Mouse (Mus musculus) cortical plate, adult 2 months (tissue): ENCODE data around the gene Ces1c.

Experiments used
- CTCF ChIP-seq: fragments of 200-500 bp; IDR thresholded peaks from 2 replicates; pipeline ENCODE4 v1.5.1; 2011; ENCODE audit warnings: mild to moderate bottlenecking, control low read depth, low read length; ENCODE audit not compliant: insufficient read depth; ENCODE audit errors: extremely low read depth
- POLR2A ChIP-seq: fragments of 200-500 bp; IDR thresholded peaks from 2 replicates; pipeline ENCODE4 v1.6.1; 2011; ENCODE audit warnings: mild to moderate bottlenecking, low read length, control low read depth; ENCODE audit not compliant: insufficient read depth; ENCODE audit errors: extremely low read depth

DNA sequence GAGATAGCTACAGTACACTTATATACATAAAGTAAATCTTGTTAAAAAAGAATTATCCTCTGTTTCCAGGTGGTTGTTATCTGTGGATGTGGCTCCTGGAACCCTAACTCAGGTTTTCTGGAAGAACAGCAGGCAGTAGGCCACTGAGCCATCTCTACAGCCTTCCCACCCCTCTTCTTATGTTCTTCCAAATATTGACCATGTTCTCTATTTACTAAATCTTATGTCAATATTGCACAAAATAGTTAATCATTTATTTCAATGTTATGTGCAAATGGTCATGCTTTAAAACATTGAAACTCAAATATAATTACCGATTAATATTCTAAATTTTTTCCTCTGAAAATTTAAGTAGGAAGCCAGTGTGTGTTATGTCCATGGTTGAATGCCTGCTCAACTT lies 9.1 kb downstream of the Ces1c start:
- no peak for TF ChIP-seq CTCF
- no peak for TF ChIP-seq POLR2A
